Mouse (Mus musculus) hindlimb bud, embryonic 11.5 days (tissue): ENCODE measurements around the gene Babam2.

Experiments used
- DNase-seq: peaks from one replicate; pipeline ENCODE4 v3.0.0-alpha.2; 2012; ENCODE audit warnings: low read depth, low spot score; ENCODE audit errors: extremely low spot score

The Babam2 gene

GRCm38 (mm10) chr5:32069566-32070169, 372.2 kb downstream of the Babam2 start:
- DNase-seq, result no peak

DNA sequence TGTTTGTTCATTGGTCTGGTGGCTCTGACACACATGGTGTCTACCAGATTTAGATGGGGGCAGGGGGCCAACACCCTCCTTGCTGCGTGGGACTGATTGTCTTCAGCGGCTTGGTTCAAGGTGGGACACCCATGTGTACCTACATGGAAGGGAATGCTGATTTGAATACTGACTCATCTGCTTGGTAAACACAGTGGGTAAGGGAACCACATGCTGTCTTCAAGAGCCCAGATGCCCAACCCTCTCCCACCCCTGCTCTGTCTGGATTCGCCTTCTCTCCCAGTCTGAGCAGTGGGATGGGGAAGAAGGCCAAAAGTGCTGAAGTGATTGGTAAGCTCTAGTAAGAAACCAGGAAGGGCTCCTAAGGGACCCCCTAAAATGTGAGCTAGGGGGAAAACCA, 373.3 kb downstream of the Babam2 start:
- no peak for DNase-seq

GRCm38 (mm10) chr5:32071314-32071713, 373.8 kb downstream of the Babam2 start:
- DNase-seq, result no peak

DNA sequence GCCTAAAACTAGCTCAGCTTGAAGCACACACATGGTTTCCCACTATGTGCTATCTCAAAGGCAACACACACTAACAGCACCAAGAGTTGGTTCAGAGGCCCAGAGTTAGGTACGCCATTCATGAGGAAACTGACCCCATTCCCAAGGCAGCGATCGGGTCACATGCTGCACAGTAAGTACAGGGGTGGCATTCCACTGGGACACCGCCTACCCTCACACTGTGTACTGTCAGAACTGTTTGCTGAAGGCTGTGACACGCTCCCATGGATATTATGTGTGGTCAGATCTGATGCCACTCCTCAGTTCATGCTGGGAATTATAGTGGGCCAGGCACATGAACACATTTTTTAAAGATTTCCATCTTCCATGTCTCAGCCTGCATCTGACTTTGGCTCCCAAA, 374.3 kb downstream of the Babam2 start:
- DNase-seq, result no peak

DNA sequence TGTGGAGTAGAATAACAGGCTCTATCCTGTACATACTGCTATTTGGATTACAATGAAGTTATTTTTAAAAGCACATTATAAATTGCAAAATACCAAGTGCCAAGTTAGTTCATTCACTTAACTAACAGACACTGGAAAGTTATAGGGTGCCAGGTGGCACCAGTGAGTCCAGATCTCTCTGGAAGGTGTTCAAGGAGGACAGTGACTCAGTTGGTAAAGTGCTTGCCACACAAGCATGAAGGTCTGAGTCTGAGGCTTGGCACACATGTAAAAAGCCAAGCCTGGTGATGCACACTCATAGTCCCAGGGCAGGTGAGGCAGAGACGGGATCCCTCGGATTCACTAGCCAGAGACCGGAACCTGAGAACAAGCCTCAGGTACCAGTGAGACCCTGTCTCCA, 375.4 kb downstream of the Babam2 start:
- no peak for DNase-seq

DNA sequence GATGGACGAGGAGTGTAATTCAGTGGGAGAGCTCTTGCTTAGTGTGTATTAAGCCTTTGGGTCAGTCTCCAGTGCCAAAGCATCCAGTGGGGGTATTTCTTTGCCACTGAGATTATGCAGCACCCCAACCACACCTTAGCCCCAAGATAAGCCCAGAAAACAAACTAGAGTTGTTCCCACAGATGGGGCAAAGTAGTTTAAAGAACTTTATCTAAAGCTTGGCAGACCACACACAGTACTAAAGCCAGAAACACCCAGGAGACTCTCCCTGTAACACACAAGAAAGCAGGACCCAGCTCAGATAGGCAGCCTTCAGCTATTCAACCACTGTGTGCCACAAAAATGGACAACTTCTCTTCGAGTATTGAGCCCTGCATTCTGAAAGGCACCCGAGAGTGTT, 376.6 kb downstream of the Babam2 start:
- no peak for DNase-seq

DNA sequence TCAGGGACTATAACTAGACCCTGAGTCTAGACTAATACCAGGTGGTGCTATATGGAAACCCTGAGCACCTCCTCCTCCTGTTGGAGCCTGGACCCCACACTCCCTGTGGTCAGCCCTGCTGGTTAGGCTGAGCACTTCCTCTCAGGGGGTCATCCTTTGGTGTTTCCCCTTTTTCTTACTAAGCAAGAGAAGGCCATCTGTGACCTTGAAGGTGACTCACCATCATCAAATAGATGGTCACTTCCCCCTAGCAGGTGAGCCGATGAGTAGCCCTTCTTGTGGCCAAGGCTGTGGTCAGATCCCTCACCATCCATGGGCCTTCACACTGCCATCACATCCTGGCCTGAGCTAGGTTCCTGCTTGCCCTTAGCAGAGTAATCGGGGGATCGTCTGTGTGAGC, 379.7 kb downstream of the Babam2 start:
- no peak for DNase-seq

DNA sequence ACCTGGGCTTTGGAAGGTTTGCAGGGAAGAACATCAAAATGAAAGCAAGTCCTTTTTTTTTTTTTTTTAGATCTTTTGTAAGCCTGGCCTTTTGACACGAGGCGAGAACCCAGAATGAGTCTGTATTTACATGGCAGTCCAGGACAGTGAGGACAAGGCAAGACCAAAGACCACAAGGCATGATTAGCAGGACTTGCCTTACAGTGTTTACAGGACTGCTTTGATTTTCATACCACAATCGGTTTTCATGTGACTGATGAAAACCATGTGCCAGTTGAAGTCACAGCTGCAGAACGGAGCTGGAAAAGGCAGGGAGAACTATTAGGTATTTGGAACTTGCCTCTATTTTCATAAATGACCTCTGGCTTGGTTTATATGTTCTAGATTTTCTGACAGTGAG, 381.5 kb downstream of the Babam2 start:
- DNase-seq, result no peak

GRCm38 (mm10) chr5:32080490-32081219, 383.2 kb downstream of the Babam2 start:
- no peak for DNase-seq

DNA sequence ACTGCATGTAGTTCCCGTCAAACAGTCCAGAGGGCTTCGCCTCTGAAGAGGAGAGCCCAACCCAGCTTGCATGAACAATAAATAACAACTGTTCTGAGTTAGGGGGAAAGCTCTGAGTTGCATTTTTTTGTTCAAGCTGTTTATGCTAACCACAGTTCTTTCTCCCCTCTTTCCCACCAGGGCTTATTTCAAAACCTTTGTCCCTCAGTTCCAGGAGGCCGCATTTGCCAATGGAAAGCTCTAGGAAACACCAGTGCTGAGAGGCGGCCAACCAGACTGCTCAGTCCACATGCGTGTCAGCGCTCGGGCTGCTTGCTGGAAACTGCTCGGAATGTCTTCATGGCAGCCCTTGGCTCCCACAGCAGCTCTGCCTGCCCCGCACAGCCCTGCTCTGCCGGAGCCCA, 386.9 kb downstream of the Babam2 start:
- no peak for DNase-seq

GRCm38 (mm10) chr5:32085566-32085965, 388.1 kb downstream of the Babam2 start:
- no peak for DNase-seq

DNA sequence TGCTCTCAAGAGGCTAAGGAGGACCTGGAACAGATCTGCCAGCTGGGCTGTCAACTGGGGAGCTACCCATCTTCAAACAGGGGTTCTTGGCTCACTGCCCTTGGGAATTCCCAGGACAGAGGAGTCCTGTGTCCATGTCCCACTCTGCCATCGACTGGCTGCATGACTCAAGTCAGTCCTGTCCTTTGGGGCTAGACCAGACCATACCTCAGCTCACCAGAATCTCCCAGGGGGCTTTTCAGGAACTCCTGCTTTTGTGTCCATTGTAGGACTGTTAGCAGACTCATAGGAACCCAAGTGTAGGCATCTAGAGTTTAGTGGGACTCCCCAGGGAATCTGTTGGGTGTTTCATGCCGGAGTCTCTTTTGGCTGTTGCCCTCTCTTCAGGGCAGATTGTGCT, 388.5 kb downstream of the Babam2 start:
- DNase-seq, result no peak

GRCm38 (mm10) chr5:32086526-32087090, 389.1 kb downstream of the Babam2 start:
- no peak for DNase-seq

DNA sequence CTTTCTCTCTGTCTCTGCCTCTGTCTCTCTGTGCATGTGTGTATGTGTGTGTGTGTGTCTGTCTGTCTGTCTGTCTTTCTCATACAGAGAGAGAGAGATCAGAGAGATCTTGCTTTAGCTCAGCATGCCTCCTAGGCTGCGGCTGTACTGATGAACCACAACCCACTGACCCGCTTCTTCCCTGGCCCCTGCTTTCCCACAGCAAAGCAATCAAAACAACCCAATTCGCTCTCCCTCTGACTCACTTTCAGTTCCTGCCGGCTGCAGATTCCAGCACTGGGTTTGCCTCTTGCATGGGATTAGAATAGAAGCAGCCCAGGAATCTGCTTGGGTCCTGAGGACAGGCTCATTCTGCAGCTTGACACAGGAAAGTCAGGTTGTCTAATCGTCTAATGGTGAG, 392.0 kb downstream of the Babam2 start:
- no peak for DNase-seq

DNA sequence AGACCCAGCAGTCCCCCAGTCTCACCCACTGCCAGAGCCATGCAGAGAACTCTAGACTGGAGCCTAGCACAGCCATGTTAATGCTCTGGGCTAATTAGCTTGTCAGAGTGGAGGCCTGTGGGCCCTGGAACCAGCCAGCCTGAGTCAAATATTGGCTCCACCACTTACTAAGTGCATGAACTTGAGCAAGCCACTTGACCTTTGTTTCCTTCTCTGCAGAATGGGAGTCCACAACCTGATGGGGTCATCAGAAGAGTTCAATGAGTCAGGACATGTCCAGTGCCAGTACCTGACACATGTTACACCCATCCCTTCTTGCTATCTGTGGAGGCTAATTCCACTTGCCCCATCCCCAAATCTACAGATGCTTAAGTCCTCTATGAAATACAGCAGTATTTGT, 394.8 kb downstream of the Babam2 start:
- no peak for DNase-seq

GRCm38 (mm10) chr5:32098691-32099090, 401.2 kb downstream of the Babam2 start:
- no peak for DNase-seq

GRCm38 (mm10) chr5:32102484-32102883, 405.0 kb downstream of the Babam2 start:
- DNase-seq, result no peak

- no peak for DNase-seq
These were observed 405.5 kb downstream of the Babam2 start for GRCm38 (mm10) chr5:32102971-32103431.

DNA sequence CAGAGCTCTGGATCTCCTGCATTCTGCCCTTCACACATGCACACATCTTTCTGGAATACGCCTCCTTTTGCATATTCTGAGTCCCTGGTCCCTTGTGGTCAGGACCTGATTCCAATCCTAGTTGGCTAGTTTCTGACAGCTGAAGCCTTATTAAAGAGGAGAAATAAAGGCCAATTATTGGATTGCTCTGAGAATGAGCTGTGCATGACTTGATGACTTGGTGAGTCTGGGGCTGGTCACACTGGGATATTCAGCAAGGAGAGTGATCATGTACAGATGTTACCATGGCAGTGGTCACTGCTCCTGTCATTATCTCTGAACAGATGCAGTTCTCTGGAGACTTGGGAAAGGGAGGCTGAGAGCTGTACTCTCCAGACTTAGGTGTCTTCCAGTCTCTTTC, 406.1 kb downstream of the Babam2 start:
- no peak for DNase-seq

DNA sequence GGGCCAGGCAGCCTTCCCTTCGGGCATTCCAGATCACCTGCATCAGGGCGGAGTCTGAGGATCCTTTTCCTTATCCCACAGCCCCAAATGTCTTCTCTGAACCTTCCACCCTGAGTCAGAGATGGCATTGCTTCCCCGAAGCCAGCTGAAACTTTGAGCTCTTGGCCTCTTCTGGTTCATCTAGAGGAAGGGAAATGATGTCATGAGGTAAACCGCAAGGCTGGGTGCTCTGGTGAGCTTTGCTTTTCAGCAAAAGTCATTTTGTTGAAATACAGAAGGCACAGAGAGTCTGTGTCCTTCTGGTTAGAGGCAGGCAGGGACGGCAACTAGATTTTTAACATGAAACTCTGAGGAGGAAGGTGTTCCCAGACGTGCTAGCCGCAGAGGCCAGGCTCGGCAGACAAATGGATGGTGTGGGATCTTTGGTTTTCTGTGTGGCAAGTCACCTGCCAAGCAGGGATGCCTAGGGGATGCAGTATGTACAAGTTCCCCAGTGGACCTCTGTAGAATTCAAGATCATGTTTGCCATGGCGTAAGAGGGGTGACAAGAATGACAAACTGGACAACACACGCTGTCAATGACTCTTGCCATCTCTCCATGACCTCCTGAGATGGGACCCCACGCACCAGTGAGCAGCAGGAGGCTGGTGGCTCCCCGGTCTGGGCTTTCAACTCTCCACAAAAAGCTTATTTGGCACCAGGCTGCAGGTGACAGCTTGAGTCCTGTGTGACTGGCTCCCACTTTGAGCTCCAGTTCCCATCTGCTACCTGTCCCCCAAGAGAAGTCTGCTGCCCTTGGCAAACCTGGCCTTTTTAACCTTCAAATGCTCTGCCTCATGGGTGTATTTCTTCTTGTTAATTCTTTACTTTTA, 406.9 kb downstream of the Babam2 start:
- DNase-seq, result no peak

DNA sequence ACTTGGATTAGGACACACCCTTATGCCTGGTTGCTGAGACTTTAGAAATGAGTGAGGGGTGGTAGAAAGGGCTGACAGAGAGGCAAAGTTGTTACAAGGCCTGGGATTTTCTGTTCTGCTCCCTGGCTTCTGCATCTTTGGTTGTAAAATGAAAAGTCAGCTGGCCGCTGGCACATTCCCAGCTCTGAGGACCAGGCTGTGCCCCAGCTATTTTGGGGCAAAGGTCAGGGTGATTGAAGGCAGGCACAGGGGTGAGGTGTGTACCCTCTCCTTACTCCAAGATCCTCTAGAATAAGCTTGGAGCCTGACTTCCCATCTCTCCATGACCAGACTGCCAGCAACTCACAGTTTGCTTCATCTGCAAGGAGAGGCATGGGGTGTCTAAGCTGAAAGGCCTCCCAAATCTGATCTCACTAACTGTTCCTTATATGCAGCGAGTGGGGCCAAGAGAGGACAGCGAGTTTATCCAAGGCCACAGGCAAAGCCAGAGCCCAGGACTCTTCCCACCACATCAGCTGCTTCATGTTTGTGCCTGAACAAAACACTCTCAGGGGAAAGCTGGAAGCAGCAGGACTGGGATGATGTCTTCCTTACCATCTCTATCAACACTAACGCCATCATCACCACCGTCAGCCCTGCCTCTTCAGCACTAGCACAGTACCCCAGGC, 409.1 kb downstream of the Babam2 start:
- no peak for DNase-seq
